Mouse (Mus musculus): ENCODE data around the gene Ltb4r2.

Ltb4r2 gene

GRCm38 (mm10) chr14:55780736-55781135 lies 19.5 kb downstream of the Ltb4r2 start:
- peak; percentile 0 to 1 for DNase-seq (ENCODE audit: low spot score in 2 of 2)

- peak; percentile 45 to 51 for DNase-seq (ENCODE audit: low spot score in 2 of 2)
Measured at GRCm38 (mm10) chr14:55781310-55781709, 20.1 kb downstream of the Ltb4r2 start.

- peak; percentile 0 to 1 for DNase-seq (ENCODE audit: low spot score in 2 of 2)
Measured at GRCm38 (mm10) chr14:55782361-55782960, 21.2 kb downstream of the Ltb4r2 start.

GRCm38 (mm10) chr14:55783171-55783957 lies 22.1 kb downstream of the Ltb4r2 start:
- DNase-seq (ENCODE audit: low spot score in 2 of 2): peak; percentile 0

- no peak for DNase-seq (ENCODE audit: low spot score in 2 of 2)
Measured at GRCm38 (mm10) chr14:55783958-55784235, 22.7 kb downstream of the Ltb4r2 start, which contains the start of gene Adcy4. Gene Adcy4 (minus strand): TSS chr14:55784095.

GRCm38 (mm10) chr14:55785195-55785594 lies 24.0 kb downstream of the Ltb4r2 start:
- DNase-seq (ENCODE audit: low spot score in 2 of 2): peak in 1 of 2 experiments; percentile 0

GRCm38 (mm10) chr14:55787731-55788130 lies 26.5 kb downstream of the Ltb4r2 start:
- peak in 1 of 2 experiments; percentile 0 for DNase-seq (ENCODE audit: low spot score in 2 of 2)

GRCm38 (mm10) chr14:55788256-55789050 lies 27.2 kb downstream of the Ltb4r2 start, which contains the start of gene Ripk3:
Gene Ripk3 (minus strand): TSS chr14:55788865.
- DNase-seq (ENCODE audit: low spot score in 2 of 2): peak; percentile 77 to 84

GRCm38 (mm10) chr14:55793461-55793860 lies 32.2 kb downstream of the Ltb4r2 start:
- no peak for DNase-seq (ENCODE audit: low spot score in 2 of 2)

- no peak for DNase-seq (ENCODE audit: low spot score in 2 of 2)
Measured at GRCm38 (mm10) chr14:55793946-55794345, 32.7 kb downstream of the Ltb4r2 start.

GRCm38 (mm10) chr14:55795380-55796163 lies 34.3 kb downstream of the Ltb4r2 start:
- peak in 1 of 2 experiments; percentile 1 for DNase-seq (ENCODE audit: low spot score in 2 of 2)

Measured in spleen, postnatal 36 days (tissue).